Mouse (Mus musculus): ENCODE measurements around the gene AC141477.1. TPM values are rescaled to one million over a fixed set of nuclear protein-coding genes. Genes with fewer than 3 reads are reported as not detected.

The AC141477.1 gene
- polyA plus RNA-seq (2015; fragmentation: Nextera tagmentation; extraction: Ambion mirVana), result 1.4 TPM in 1 of 2 replicates, not detected in the other

DNA sequence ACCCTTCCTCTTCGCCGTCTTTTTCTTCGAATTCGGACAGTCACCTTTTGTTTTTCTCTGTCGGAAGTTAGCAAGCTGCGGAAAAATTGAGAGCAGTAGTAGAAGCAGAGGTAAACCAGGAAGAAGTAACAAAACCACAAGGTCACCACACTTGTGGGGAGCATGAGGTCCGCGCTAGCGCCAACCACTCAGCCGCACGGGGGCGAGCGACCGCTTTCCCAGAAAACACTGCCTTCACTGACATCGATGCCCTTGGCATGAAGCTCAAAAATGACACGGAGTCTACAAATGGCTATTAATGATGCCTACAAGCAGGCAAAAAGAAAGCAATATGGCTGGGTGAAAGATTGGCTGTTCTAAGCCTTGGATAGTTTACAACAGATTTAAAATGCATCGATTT, at the start of gene AC141477.1:
Gene AC141477.1, minus strand, starts transcription at position 164 of the 400 bp plus-strand sequence.
- no peak for ATAC-seq
- Histone ChIP-seq H3K27ac (ENCODE audit: low read length) (peak within 1 kb of the TSS; percentile 97), H3K9ac (replicated peaks; ENCODE audit: low read depth) (no peak within 1 kb of the TSS), H3K4me3 (ENCODE audit: low read depth, low read length) (no peak within 1 kb of the TSS), H3K4me2 (replicated peaks; ENCODE audit: low read depth, low read length) (peak within 1 kb of the TSS; percentile 71; the same call in 1 of the 2 replicates), H3K9me3 (ENCODE audit: low read length) (no peaks in the 10 kb centered on the region), H3K27me3 (replicated peaks; ENCODE audit: insufficient read depth, low read length) (no peaks in the 10 kb centered on the region), H3K4me1 (ENCODE audit: insufficient read depth, low read depth, low read length) (peaks cover 14% of the 10 kb centered on the region; the same call in 1 of the 2 replicates), H3K36me3 (ENCODE audit: insufficient read depth, low read length) (peaks cover 13% of the 10 kb centered on the region)
- 95% methylated on average over 17 of the region's 17 CpGs for WGBS
- TF ChIP-seq CTCF (IDR thresholded peaks at IDR 0.05), result no peak
- TF ChIP-seq EP300 (IDR thresholded peaks at IDR 0.05), result no peak
- DNase-seq (ENCODE audit: low spot score), result no peak

DNA sequence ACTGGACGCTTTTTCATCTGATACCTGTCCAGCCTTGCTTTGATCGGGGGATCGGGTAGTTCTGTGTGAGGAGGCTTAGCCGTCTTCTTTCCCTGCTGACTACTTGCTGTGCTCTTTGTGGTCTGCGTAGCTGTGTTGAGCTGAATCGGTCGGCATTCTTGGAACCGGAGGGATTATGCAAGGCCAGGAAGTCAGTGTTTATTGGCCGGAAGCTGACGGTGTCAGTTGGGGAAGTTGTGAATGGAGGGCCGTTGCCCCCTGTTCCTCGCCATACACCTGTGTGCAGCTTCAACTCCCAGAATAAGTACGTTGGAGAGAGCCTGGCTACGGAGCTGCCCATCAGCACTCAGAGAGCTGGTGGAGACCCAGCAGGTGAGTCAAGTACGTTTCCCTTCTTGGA, 49.0 kb upstream of the AC141477.1 start:
- H3K9ac ChIP-seq (replicated peaks; ENCODE audit: low read depth), result no peak overlapping the region
- no peaks in the 10 kb centered on the region for H3K4me1 ChIP-seq (ENCODE audit: insufficient read depth, low read depth, low read length)
- H3K9me3 ChIP-seq (ENCODE audit: low read length), result no peaks in the 10 kb centered on the region
- TF ChIP-seq EP300 (IDR thresholded peaks at IDR 0.05) (no peak), CTCF (IDR thresholded peaks at IDR 0.05) (no peak)
- DNase-seq (ENCODE audit: low spot score) (no peak), ATAC-seq (no peak)
- H3K36me3 ChIP-seq (ENCODE audit: insufficient read depth, low read length), result peaks cover 52% of the 10 kb centered on the region
- H3K4me2 ChIP-seq (replicated peaks; ENCODE audit: low read depth, low read length), result no peak overlapping the region
- 75% methylated on average over 15 of the region's 15 CpGs for WGBS
- H3K4me3 ChIP-seq (ENCODE audit: low read depth, low read length), result no peak overlapping the region
- no peak overlapping the region for H3K27ac ChIP-seq (ENCODE audit: low read length)
- H3K27me3 ChIP-seq (replicated peaks; ENCODE audit: insufficient read depth, low read length), result no peaks in the 10 kb centered on the region

DNA sequence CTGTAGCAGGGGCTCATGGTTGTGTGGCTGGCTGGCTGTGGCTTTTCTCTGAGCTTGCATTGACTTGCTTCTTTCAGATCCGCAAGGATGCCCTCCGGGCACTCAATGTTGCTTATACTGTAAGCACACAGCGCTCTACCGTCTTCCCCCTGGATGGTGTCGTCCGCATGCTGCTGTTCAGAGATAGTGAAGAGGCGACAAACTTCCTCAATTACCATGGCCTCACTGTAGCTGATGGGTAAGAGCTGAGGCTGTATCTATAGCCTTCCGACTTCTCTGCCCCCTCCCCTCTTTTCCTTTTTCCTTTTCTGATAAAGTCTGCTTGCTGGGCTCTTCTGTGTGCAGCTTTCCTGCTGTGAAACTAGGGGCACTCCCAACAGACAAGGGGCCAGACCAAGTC, 48.0 kb upstream of the AC141477.1 start:
- Histone ChIP-seq H3K4me1 (ENCODE audit: insufficient read depth, low read depth, low read length) (no peaks in the 10 kb centered on the region), H3K36me3 (ENCODE audit: insufficient read depth, low read length) (peaks cover 50% of the 10 kb centered on the region)
- TF ChIP-seq EP300 (IDR thresholded peaks at IDR 0.05), result no peak
- TF ChIP-seq CTCF (IDR thresholded peaks at IDR 0.05), result no peak

DNA sequence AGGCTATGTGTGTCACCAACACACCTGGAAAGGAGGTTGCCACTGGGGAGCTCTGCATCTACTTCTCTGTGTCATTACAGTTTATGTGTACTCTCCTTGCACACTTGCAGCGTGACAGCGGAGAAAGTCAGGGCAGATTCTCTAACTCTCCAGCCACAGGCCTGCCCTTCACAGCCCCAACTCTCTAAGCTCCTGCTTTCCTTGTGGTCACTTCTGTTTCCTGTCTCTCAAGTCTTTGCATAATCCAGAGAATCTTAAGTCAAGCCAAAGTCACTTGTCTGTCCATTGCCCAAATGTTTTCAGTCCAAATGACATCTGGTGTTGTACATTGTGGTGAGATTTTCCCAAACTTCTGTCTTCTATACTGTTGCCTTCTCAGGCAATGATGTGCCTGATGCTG, 46.1 kb upstream of the AC141477.1 start:
- WGBS, result 94% methylated on average over 2 of the region's 2 CpGs
- no peaks in the 10 kb centered on the region for H3K27me3 ChIP-seq (replicated peaks; ENCODE audit: insufficient read depth, low read length)
- no peak overlapping the region for H3K4me3 ChIP-seq (ENCODE audit: low read depth, low read length)
- no peak for TF ChIP-seq EP300 (IDR thresholded peaks at IDR 0.05)
- TF ChIP-seq CTCF (IDR thresholded peaks at IDR 0.05), result no peak
- no peak overlapping the region for H3K4me2 ChIP-seq (replicated peaks; ENCODE audit: low read depth, low read length)
- ATAC-seq (no peak), DNase-seq (ENCODE audit: low spot score) (no peak)
- no peaks in the 10 kb centered on the region for H3K9me3 ChIP-seq (ENCODE audit: low read length)
- H3K36me3 ChIP-seq (ENCODE audit: insufficient read depth, low read length), result peaks cover 62% of the 10 kb centered on the region
- no peak overlapping the region for H3K27ac ChIP-seq (ENCODE audit: low read length)
- no peak overlapping the region for H3K9ac ChIP-seq (replicated peaks; ENCODE audit: low read depth)
- no peaks in the 10 kb centered on the region for H3K4me1 ChIP-seq (ENCODE audit: insufficient read depth, low read depth, low read length)

More for the DNA sequence above, 48.0 kb upstream of the AC141477.1 start:
- 92% methylated on average over 8 of the region's 8 CpGs for WGBS
- Histone ChIP-seq H3K4me2 (replicated peaks; ENCODE audit: low read depth, low read length) (no peak overlapping the region), H3K27ac (ENCODE audit: low read length) (no peak overlapping the region), H3K4me3 (ENCODE audit: low read depth, low read length) (no peak overlapping the region), H3K9ac (replicated peaks; ENCODE audit: low read depth) (no peak overlapping the region), H3K9me3 (ENCODE audit: low read length) (no peaks in the 10 kb centered on the region), H3K27me3 (replicated peaks; ENCODE audit: insufficient read depth, low read length) (no peaks in the 10 kb centered on the region)
- ATAC-seq (no peak), DNase-seq (ENCODE audit: low spot score) (no peak)

DNA sequence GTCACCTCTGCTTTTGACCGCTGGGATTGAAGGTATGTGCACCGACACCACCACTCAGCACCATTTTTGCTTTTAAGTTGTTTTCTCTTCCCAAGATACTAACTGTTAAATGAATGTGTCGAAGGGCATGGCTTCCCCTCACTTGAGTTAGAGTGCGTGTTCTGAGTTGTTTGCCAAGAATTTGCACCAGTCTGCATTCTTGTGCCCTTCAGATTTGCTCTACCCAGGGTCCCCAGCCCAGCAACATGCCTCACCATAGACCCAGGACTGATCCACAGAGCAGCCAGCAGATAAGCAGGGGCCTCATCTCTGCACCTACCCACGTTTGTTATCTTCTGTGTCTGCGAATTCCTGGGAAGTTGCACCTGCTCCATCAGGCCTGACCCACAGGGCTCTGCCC, 41.2 kb upstream of the AC141477.1 start:
- Histone ChIP-seq H3K4me2 (replicated peaks; ENCODE audit: low read depth, low read length) (no peak overlapping the region), H3K4me3 (ENCODE audit: low read depth, low read length) (no peak overlapping the region), H3K27me3 (replicated peaks; ENCODE audit: insufficient read depth, low read length) (no peaks in the 10 kb centered on the region), H3K9me3 (ENCODE audit: low read length) (no peaks in the 10 kb centered on the region), H3K36me3 (ENCODE audit: insufficient read depth, low read length) (peaks cover 68% of the 10 kb centered on the region), H3K4me1 (ENCODE audit: insufficient read depth, low read depth, low read length) (no peaks in the 10 kb centered on the region), H3K9ac (replicated peaks; ENCODE audit: low read depth) (no peak overlapping the region), H3K27ac (ENCODE audit: low read length) (no peak overlapping the region)
- no peak for TF ChIP-seq CTCF (IDR thresholded peaks at IDR 0.05)
- TF ChIP-seq EP300 (IDR thresholded peaks at IDR 0.05), result no peak
- peak; percentile 50 for ATAC-seq
- DNase-seq (ENCODE audit: low spot score), result no peak
- WGBS, result 78% methylated on average over 6 of the region's 6 CpGs

DNA sequence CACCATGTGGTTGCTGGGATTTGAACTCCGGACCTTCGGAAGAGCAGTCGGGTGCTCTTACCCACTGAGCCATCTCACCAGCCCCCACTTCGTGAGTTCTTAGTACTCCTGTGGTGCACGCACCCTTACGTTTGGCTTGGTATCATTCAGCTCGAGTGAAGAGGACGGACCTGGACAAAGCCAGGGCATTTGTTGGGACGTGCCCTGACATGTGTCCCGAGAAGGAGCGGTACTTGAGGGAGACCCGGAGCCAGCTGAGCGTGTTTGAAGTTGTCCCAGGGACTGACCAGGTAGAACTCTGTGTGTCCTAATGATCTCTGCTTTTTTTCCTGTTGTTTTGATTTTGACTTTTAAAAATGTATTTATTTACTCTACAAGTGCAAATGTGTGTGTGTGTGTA, 40.6 kb upstream of the AC141477.1 start:
- Histone ChIP-seq H3K9me3 (ENCODE audit: low read length) (no peaks in the 10 kb centered on the region), H3K4me3 (ENCODE audit: low read depth, low read length) (no peak overlapping the region), H3K4me2 (replicated peaks; ENCODE audit: low read depth, low read length) (no peak overlapping the region), H3K27ac (ENCODE audit: low read length) (no peak overlapping the region), H3K27me3 (replicated peaks; ENCODE audit: insufficient read depth, low read length) (no peaks in the 10 kb centered on the region), H3K4me1 (ENCODE audit: insufficient read depth, low read depth, low read length) (no peaks in the 10 kb centered on the region), H3K9ac (replicated peaks; ENCODE audit: low read depth) (no peak overlapping the region), H3K36me3 (ENCODE audit: insufficient read depth, low read length) (peaks cover 71% of the 10 kb centered on the region)
- TF ChIP-seq EP300 (IDR thresholded peaks at IDR 0.05) (no peak), CTCF (IDR thresholded peaks at IDR 0.05) (no peak)
- ATAC-seq (peak; percentile 41; the same call in 1 of the 2 replicates), DNase-seq (ENCODE audit: low spot score) (no peak)
- WGBS, result 89% methylated on average over 12 of the region's 13 CpGs

DNA sequence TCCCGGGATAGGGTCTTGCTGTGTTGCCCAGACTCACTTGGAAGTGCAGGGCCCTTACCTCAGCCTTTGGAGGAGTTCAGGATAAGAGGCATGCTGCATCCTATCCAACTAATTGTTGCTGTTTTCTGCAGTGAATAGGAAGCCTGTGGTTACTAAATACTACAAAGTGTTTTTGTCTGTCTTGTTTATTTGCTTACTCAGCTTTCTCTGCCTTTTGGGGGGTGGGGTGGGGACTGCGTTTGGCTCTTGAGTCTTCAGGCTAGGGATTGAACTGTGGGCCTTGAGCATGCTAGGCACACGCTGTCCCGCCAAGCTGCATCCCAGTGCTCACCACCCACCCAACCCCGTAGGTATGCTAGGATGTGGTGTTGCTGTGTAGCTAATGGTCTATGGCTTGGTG, 33.5 kb upstream of the AC141477.1 start:
- ATAC-seq, result no peak
- WGBS, result 90% methylated on average over 5 of the region's 5 CpGs
- no peak for TF ChIP-seq CTCF (IDR thresholded peaks at IDR 0.05)
- no peak for TF ChIP-seq EP300 (IDR thresholded peaks at IDR 0.05)

More for the DNA sequence above, 33.5 kb upstream of the AC141477.1 start:
- Histone ChIP-seq H3K4me3 (ENCODE audit: low read depth, low read length) (no peak overlapping the region), H3K27ac (ENCODE audit: low read length) (no peak overlapping the region), H3K4me1 (ENCODE audit: insufficient read depth, low read depth, low read length) (no peaks in the 10 kb centered on the region), H3K9me3 (ENCODE audit: low read length) (no peaks in the 10 kb centered on the region), H3K36me3 (ENCODE audit: insufficient read depth, low read length) (peaks cover 28% of the 10 kb centered on the region), H3K27me3 (replicated peaks; ENCODE audit: insufficient read depth, low read length) (no peaks in the 10 kb centered on the region), H3K9ac (replicated peaks; ENCODE audit: low read depth) (no peak overlapping the region), H3K4me2 (replicated peaks; ENCODE audit: low read depth, low read length) (no peak overlapping the region)
- no peak for DNase-seq (ENCODE audit: low spot score)
